Mouse (Mus musculus) kidney, postnatal 25 days (tissue): ENCODE data around the gene Ccr7.

Experiments
- DNase-seq, 2 experiments: peaks; one replicate each; pipeline ENCODE4 v3.0.0; 2021; ENCODE audit warnings: mixed read lengths in 2 of 2

Gene Ccr7

GRCm38 (mm10) chr11:99136961-99137360 is 17.9 kb downstream of the Ccr7 start:
- no peak for DNase-seq

DNA sequence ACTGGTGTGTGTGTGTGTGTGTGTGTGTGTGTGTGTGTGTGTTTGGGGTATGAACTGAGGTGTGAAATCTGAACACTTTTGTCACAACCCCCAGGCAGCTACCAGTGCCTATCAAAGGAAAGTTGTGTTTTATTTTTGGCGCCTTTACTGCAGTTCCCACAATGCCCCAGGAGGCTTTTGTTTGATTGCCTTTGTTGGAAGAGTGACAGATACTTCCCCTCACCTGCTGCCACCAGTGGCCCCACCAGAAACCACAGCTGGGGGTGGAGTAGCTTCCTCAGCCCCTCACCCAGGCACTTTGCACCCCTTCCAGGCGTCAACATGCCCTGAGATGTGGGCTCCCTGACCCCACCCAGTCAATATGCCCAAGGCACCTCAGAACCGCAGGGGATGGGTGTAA is 18.5 kb downstream of the Ccr7 start:
- DNase-seq: no peak

DNA sequence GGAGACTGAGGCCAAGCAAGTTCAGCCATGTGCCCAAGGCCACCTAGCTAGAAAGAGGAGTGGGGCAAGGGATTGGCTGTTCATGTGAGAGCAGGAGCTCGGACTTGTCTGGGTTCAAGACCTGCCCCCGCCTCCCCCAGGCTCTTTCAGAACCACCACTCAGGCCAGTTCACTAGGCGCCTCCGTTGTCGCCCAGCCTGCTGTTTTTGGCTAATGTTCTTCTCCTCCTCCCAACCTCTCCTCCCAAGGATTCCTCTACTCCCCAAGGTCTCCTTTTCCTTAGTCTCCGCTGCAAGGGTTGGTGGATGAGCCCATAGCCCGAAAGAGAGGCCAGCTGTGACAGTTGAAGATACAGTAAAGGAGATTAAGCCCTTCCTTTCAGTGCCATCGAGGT is 19.8 kb downstream of the Ccr7 start:
- no peak for DNase-seq

DNA sequence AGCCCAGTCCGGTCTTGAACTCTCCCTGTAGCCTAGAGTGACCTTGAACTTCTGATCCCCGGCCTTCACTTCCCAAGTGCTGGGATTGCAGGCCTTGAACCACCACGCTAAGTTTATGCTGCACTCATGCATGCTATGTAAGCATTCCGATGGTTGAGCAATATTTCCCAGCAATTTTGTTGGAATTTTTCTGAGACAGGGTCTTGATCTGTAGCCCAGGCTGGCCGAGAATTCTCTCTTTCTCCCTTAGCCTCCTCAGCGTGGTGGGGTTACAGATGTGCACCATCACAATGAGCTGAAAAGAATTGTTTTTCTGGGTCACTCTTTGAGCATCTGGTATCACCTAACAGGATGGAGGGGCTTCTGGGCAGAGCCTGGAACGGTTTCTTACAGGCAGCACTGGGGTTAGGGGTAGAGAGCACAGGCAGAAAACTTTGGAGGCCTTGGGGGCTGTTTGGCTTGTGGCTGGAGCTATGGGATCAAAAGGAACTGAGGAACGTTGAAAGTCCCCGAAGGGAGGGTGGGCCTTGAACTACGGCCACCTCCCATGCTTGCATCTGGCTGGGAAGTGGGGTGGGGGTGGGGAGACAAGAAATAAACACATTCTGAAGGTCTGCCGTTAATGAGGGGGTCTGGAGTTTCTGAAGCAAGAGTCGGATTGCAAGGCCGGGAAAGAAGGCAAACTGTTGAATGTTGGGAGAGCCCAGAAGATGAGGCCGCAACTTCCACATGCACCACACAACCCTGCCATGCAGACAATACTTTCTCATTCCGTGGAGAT is 20.4 kb downstream of the Ccr7 start:
- no peak for DNase-seq

- DNase-seq: no peak
Measured at GRCm38 (mm10) chr11:99133285-99133897, 21.5 kb downstream of the Ccr7 start.

- peak in 1 of 2 experiments; percentile 46 for DNase-seq
Measured at GRCm38 (mm10) chr11:99132091-99132730, 22.7 kb downstream of the Ccr7 start.

DNA sequence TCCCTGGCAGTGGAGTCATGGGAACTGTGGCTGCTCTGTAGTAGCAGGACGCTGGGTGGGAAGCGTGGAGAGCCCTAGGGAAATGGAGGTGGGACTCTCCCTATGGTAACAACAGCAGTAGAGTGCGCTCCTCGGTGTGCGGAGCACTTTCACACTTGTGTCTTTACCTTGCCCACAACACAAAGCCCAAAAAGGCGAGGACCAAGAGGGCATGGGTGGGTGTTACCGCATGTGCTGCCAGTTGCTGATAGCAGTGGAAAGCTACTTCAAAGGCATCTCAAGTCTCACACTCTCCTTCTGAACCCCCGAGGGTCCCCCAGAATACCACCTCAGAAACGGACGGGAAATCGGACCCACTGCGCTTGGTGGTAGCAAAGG is 23.4 kb downstream of the Ccr7 start:
- no peak for DNase-seq

DNA sequence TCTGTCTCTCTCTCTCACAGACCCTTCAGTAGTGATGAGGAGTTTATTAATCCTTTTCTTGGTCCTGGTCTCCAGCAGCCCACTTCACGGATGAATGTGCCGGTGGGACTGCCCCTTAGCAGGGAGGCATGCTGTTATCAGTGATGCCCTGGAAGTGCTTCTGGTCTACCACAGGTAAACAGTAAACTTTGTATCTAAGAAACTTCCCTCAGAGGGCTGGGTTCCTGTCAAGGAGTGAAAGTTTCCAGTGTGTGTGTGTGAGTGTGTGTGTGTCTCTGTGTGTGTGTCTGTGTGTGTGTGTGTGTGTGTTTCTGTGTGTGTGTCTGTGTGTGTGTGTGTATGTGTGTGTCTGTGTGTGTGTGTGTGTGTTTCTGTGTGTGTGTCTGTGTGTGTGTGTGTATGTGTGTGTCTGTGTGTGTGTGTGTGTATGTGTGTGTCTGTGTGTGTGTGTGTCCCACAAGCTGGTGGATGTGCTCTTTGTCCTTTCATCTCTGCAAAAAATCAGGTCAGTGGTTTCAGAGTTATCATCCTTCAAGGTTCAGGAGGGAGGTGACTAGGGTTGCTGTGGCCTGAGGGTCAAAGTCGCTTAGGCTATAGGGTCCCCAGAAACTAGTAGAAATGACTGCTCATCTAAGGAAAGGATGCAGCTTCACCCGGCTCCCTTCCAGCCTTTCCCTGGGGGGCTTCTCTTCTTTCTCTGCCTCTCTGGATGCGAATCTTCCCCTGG is 24.0 kb downstream of the Ccr7 start:
- no peak for DNase-seq

DNA sequence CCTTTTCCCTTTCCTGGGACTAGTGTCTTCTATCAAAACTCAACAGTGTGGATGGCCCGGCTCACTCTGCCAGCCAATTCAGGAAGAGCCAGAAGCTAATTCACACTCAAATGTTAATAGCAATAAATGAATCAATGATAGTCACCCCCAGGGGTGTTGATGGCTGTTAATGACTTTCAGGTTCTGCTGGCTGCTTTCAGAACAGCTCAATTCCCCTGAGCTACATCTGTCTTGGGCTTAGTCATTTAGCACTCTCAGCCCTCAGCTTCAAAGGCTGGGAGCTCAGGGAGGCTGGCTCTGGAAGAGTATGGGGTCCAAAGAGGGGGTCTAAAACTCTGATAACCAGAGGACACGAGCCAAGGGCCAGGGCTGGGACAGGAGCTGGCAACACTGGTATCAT is 25.6 kb downstream of the Ccr7 start:
- DNase-seq: no peak

GRCm38 (mm10) chr11:99127785-99128682 is 26.8 kb downstream of the Ccr7 start:
- no peak for DNase-seq

DNA sequence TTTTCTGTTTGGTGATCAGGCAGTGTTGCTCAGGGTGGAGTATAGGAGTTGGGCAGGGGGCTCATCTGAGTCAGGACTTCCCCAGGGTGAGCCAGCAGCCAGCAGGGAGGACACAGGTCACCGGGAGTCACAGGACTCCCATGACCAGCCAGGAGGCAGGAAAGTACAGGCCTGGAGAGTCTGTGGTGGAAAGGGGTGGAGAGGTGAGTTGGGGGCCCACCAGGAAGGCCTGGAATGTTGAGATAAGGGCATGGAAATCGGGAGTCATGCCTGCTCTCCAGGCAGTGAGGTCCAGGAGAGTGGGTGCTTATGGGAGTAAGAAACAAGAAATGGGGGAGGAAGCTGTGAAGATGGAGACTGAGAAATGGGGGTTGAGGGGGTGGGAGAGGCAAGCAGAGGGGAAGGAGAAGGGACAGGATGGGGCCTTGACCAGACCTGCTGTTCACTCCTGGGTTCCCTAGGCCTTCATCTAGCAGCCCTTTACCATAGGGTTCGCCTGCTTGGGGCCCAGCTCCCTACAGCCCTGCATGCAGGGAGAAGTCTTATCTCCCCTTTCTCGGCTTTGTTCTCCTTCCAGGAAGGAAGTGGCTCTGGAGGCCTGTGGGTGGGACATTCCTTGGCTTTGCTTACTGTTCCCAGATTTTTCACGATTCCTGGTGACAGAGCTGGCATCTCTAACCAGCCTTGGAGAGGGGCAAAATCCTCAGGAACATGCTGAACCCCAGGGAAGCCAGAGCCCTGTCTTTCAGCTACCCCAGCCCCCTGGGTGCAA is 28.2 kb downstream of the Ccr7 start:
- DNase-seq: peak; percentile 27 to 58

DNA sequence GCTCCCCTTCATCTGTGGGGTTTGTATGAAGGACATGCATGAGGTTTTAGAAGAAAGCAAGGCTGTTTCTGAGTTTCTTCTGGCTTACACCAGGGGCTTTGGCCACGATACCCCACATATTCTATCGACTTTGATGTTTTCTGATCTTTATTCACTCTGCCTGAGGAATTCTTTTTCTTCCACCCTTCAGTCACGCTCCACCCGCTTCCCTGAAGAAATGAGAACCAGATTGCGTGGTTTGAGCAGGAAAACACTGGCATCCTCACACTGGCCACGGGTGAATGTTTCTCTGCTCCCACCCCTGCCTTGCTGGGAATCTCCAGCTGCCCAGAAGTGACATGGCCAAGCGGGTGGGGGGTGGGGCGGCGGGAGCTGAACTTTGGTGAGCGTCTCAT is 30.2 kb downstream of the Ccr7 start:
- DNase-seq: no peak

- peak; percentile 66 to 87 for DNase-seq
Measured at GRCm38 (mm10) chr11:99123977-99124634, 30.8 kb downstream of the Ccr7 start.

DNA sequence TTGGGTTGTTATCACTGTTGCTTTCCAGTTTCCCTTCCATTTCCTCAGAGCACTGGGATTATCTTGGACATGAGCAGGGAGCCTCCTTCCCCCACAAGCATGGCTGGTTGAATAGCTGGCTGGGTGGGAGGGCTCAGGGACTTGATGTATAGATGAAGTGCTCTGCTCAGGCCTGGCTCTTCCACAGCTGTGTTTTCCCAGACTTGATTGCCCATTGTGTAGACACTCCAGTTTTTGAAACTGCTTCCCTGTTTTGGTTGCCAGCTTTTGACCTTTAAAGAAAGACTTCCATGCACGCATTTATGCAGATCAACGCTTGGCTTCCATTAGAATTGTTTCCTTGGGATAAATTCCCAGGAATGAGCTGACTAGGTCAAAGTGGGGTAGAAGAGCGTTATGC is 32.2 kb downstream of the Ccr7 start:
- DNase-seq: no peak

- DNase-seq: no peak
Measured at GRCm38 (mm10) chr11:99121218-99121631, 33.7 kb downstream of the Ccr7 start.

- DNase-seq: peak; percentile 26 to 62
Measured at GRCm38 (mm10) chr11:99120524-99121217, 34.2 kb downstream of the Ccr7 start.

DNA sequence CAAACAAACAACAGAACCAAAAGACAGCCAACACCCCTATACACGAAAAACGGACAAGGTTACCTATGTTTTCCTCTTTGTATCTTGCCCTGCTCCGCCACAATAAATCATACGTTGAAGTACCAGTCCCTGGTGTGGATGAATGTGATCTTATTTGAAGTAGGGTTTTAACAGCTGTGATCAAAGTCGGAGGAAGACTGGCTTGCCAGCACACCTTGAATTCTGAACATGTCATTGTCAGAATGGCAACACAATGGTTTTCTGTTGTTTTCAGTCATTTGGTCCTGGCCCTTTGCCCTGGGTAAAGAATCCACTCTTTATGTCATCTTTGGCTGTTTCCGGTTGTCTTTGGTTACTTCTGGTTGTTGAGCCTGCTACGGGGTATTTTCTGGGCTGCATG is 35.9 kb downstream of the Ccr7 start:
- no peak for DNase-seq

GRCm38 (mm10) chr11:99118420-99118819 is 36.5 kb downstream of the Ccr7 start:
- no peak for DNase-seq

GRCm38 (mm10) chr11:99117907-99118306 is 37.0 kb downstream of the Ccr7 start:
- no peak for DNase-seq

GRCm38 (mm10) chr11:99115940-99116339 is 38.9 kb downstream of the Ccr7 start:
- DNase-seq: no peak
